Mouse (Mus musculus): Measurements from ENCODE around the gene Ptpn1. TPM values are rescaled to one million over a fixed set of nuclear protein-coding genes. Genes with fewer than 3 reads are reported as not detected.

Gene Ptpn1
- total and polyA plus RNA-seq, 3 experiments, result 55.1 to 71.3 (median 57.9) TPM

GRCm38 (mm10) chr2:168006489-168006888 is 74.6 kb downstream of the Ptpn1 start:
- no peak for DNase-seq

GRCm38 (mm10) chr2:168008132-168008531 is 76.3 kb downstream of the Ptpn1 start:
- no peak for DNase-seq

GRCm38 (mm10) chr2:168009936-168010668 is 78.2 kb downstream of the Ptpn1 start, which contains the start of gene Ripor3:
TSS of gene Ripor3 (minus strand) at chr2:168010618.
- peak; percentile 75 for DNase-seq

- DNase-seq, result no peak
Measured at GRCm38 (mm10) chr2:168010893-168011292, 79.0 kb downstream of the Ptpn1 start.

- DNase-seq, result peak; percentile 57
Measured at GRCm38 (mm10) chr2:168016951-168017391, 85.1 kb downstream of the Ptpn1 start.

- peak; percentile 40 for DNase-seq
Measured at GRCm38 (mm10) chr2:168019201-168019715, 87.4 kb downstream of the Ptpn1 start.

GRCm38 (mm10) chr2:168023763-168024402 is 92.0 kb downstream of the Ptpn1 start:
- DNase-seq, result no peak

- DNase-seq, result no peak
Measured at GRCm38 (mm10) chr2:168025174-168025573, 93.3 kb downstream of the Ptpn1 start.

- DNase-seq, result no peak
Measured at GRCm38 (mm10) chr2:168025882-168026281, 94.0 kb downstream of the Ptpn1 start.

- no peak for DNase-seq
Measured at GRCm38 (mm10) chr2:168026467-168026866, 94.6 kb downstream of the Ptpn1 start.

GRCm38 (mm10) chr2:168028376-168028775 is 96.5 kb downstream of the Ptpn1 start:
- no peak for DNase-seq

Other genes starting within 250 kb of the Ptpn1 start
- 100 to 1,000 TPM; 366 to 466 TPM for gene Cebpb, start 243.1 kb upstream of the Ptpn1 start, total RNA-seq (2021)
- gene Cebpb, start 243.1 kb upstream of the Ptpn1 start, polyA plus RNA-seq (2012; rRNA removed), result 3,420 and 4,353 TPM in 2 replicates
- gene Tmem189, start 242.2 kb upstream of the Ptpn1 start, total RNA-seq (2021), result 10 to 100 TPM; 29.9 to 30.1 TPM
- 72.0 and 77.3 TPM in 2 replicates for gene Tmem189, start 242.2 kb upstream of the Ptpn1 start, polyA plus RNA-seq (2012; rRNA removed)
- 1 to 10 TPM; 1.7 to 3.0 TPM for gene Ripor3, start 78.6 kb downstream of the Ptpn1 start, total RNA-seq (2021)
- 3.5 and 4.0 TPM in 2 replicates for gene Ripor3, start 78.6 kb downstream of the Ptpn1 start, polyA plus RNA-seq (2012; rRNA removed)
- 1 to 10 TPM in 1 of 2 experiments, under 1 TPM in 1; 0.92 to 1.9 TPM for gene Pard6b, start 148.9 kb downstream of the Ptpn1 start, total RNA-seq (2021)
- 1.3 and 2.1 TPM in 2 replicates for gene Pard6b, start 148.9 kb downstream of the Ptpn1 start, polyA plus RNA-seq (2012; rRNA removed)

Data from adrenal gland, adult 2 months (tissue).